Mouse (Mus musculus): ENCODE data around the gene Errfi1. TPM values are rescaled to one million over a fixed set of nuclear protein-coding genes. Genes with fewer than 3 reads are reported as not detected.

Gene Errfi1
- polyA plus RNA-seq, 2 experiments, result 20.2 to 27.2 TPM

- peak; percentile 74; the same call in 1 of the 2 replicates for TF ChIP-seq POLR2A (IDR thresholded peaks at IDR 0.05; ENCODE audit: borderline replicate concordance, extremely low read depth, insufficient read depth, insufficient read length)
- DNase-seq (ENCODE audit: low spot score), result peak; percentile 98
- Histone ChIP-seq H3K36me3 (ENCODE audit: control insufficient read depth, insufficient read depth, low read length) (no peaks in the 10 kb centered on the region), H3K9me3 (ENCODE audit: control insufficient read depth, low read length) (no peaks in the 10 kb centered on the region), H3K27me3 (ENCODE audit: control insufficient read depth, insufficient read depth, low read length) (no peaks in the 10 kb centered on the region), H3K4me3 (replicated peaks; ENCODE audit: low read length) (peak within 1 kb of the TSS; percentile 73), H3K27ac (replicated peaks; ENCODE audit: low read depth, low read length) (peak within 1 kb of the TSS; percentile 75), H3K4me1 (ENCODE audit: control insufficient read depth, insufficient read depth, low read length) (peaks cover 13% of the 10 kb centered on the region), H3K9ac (ENCODE audit: low read depth, low read length, severe bottlenecking) (peak within 1 kb of the TSS; percentile 89), H3K4me2 (replicated peaks; ENCODE audit: low read depth, low read length, severe bottlenecking) (peak within 1 kb of the TSS; percentile 85)
- ATAC-seq (ENCODE audit: low FRiP score, low read depth), result peak; percentile 90
- under 1% methylated on average over 47 of the region's 48 CpGs for WGBS
Measured at GRCm38 (mm10) chr4:150914290-150914733, 60.6 kb downstream of the Errfi1 start, which contains the start of the genes Park7 and Tnfrsf9. TSS of gene Park7 (minus strand) at chr4:150914437. TSS of gene Tnfrsf9 (plus strand) at chr4:150914562.

GRCm38 (mm10) chr4:150915181-150915906, 61.6 kb downstream of the Errfi1 start:
- DNase-seq (ENCODE audit: low spot score), result no peak
- Histone ChIP-seq H3K27ac (replicated peaks; ENCODE audit: low read depth, low read length) (no peak overlapping the region), H3K4me1 (ENCODE audit: control insufficient read depth, insufficient read depth, low read length) (peaks cover 9% of the 10 kb centered on the region), H3K9me3 (ENCODE audit: control insufficient read depth, low read length) (no peaks in the 10 kb centered on the region), H3K4me3 (replicated peaks; ENCODE audit: low read length) (peak overlapping the region; percentile 73), H3K4me2 (replicated peaks; ENCODE audit: low read depth, low read length, severe bottlenecking) (peak overlapping the region; percentile 85), H3K9ac (ENCODE audit: low read depth, low read length, severe bottlenecking) (peak overlapping the region; percentile 89), H3K36me3 (ENCODE audit: control insufficient read depth, insufficient read depth, low read length) (no peaks in the 10 kb centered on the region), H3K27me3 (ENCODE audit: control insufficient read depth, insufficient read depth, low read length) (no peaks in the 10 kb centered on the region)
- no peak for ATAC-seq (ENCODE audit: low FRiP score, low read depth)
- WGBS, result 52% methylated on average over 10 of the region's 10 CpGs
- TF ChIP-seq POLR2A (IDR thresholded peaks at IDR 0.05; ENCODE audit: borderline replicate concordance, extremely low read depth, insufficient read depth, insufficient read length), result no peak

GRCm38 (mm10) chr4:150917336-150918027, 63.8 kb downstream of the Errfi1 start:
- DNase-seq (ENCODE audit: low spot score), result no peak
- Histone ChIP-seq H3K4me1 (ENCODE audit: control insufficient read depth, insufficient read depth, low read length) (peaks cover 9% of the 10 kb centered on the region), H3K27ac (replicated peaks; ENCODE audit: low read depth, low read length) (no peak overlapping the region), H3K36me3 (ENCODE audit: control insufficient read depth, insufficient read depth, low read length) (no peaks in the 10 kb centered on the region), H3K4me2 (replicated peaks; ENCODE audit: low read depth, low read length, severe bottlenecking) (no peak overlapping the region), H3K4me3 (replicated peaks; ENCODE audit: low read length) (no peak overlapping the region), H3K9ac (ENCODE audit: low read depth, low read length, severe bottlenecking) (no peak overlapping the region), H3K27me3 (ENCODE audit: control insufficient read depth, insufficient read depth, low read length) (no peaks in the 10 kb centered on the region), H3K9me3 (ENCODE audit: control insufficient read depth, low read length) (no peaks in the 10 kb centered on the region)
- 66% methylated on average over 8 of the region's 8 CpGs for WGBS
- ATAC-seq (ENCODE audit: low FRiP score, low read depth), result no peak
- TF ChIP-seq POLR2A (IDR thresholded peaks at IDR 0.05; ENCODE audit: borderline replicate concordance, extremely low read depth, insufficient read depth, insufficient read length), result no peak

Other genes with a start within 250 kb of the Errfi1 start
- 0.36 and 0.42 TPM in 2 replicates for gene Slc45a1, start 201.7 kb upstream of the Errfi1 start, polyA plus RNA-seq (2012; rRNA removed)
- 0.14 and 0.22 TPM in 2 replicates for gene Slc45a1, start 201.7 kb upstream of the Errfi1 start, polyA plus RNA-seq (2014; fragmentation: Nextera tagmentation; extraction: Ambion mirVana)
- gene Park7, start 60.5 kb downstream of the Errfi1 start, polyA plus RNA-seq (2012; rRNA removed), result 223 and 296 TPM in 2 replicates
- gene Park7, start 60.5 kb downstream of the Errfi1 start, polyA plus RNA-seq (2014; fragmentation: Nextera tagmentation; extraction: Ambion mirVana), result 415 and 416 TPM in 2 replicates
- 0.79 and 0.80 TPM in 2 replicates for gene Tnfrsf9, start 60.6 kb downstream of the Errfi1 start, polyA plus RNA-seq (2012; rRNA removed)
- gene Tnfrsf9, start 60.6 kb downstream of the Errfi1 start, polyA plus RNA-seq (2014; fragmentation: Nextera tagmentation; extraction: Ambion mirVana), result 0.08 and 0.19 TPM in 2 replicates
- not detected in 2 replicates for gene Uts2, start 143.2 kb downstream of the Errfi1 start, polyA plus RNA-seq (2012; rRNA removed)
- not detected in 2 replicates for gene Uts2, start 143.2 kb downstream of the Errfi1 start, polyA plus RNA-seq (2014; fragmentation: Nextera tagmentation; extraction: Ambion mirVana)
- 7.8 and 10.4 TPM in 2 replicates for gene Per3, start 190.7 kb downstream of the Errfi1 start, polyA plus RNA-seq (2012; rRNA removed)
- gene Per3, start 190.7 kb downstream of the Errfi1 start, polyA plus RNA-seq (2014; fragmentation: Nextera tagmentation; extraction: Ambion mirVana), result 6.1 and 6.9 TPM in 2 replicates
- 93.0 and 94.8 TPM in 2 replicates for gene Vamp3, start 204.0 kb downstream of the Errfi1 start, polyA plus RNA-seq (2012; rRNA removed)
- 50.7 and 55.1 TPM in 2 replicates for gene Vamp3, start 204.0 kb downstream of the Errfi1 start, polyA plus RNA-seq (2014; fragmentation: Nextera tagmentation; extraction: Ambion mirVana)
- not detected in 2 replicates for gene Gm13090, start 235.7 kb downstream of the Errfi1 start, polyA plus RNA-seq (2012; rRNA removed)
- not detected in 2 replicates for gene Gm13090, start 235.7 kb downstream of the Errfi1 start, polyA plus RNA-seq (2014; fragmentation: Nextera tagmentation; extraction: Ambion mirVana)

All from limb, embryonic 14.5 days (tissue).